In genomic region chr3:153818723-153819122, GRCm38 (mm10) we compare ENCODE assay signal across 34 mouse cellular contexts. TPM values are rescaled to one million over a fixed set of nuclear protein-coding genes. Genes with fewer than 3 reads are reported as not detected.
DNase-seq lines count a peak whose midpoint lies in the region; ATAC-seq and TF ChIP-seq lines count a peak whose summit lies in the region.
"Had no signal": no experiment of that assay in that cellular context is flagged by ENCODE, and none has a peak within 500 bp of the region (broad histone marks: within the 10 kb centered on the region; RNA-seq: fewer than 3 reads in every experiment).

No protein-coding gene starts in this region.

- H3K27me3 ChIP-seq in G1E (ENCODE audit: insufficient read depth, low read length): no peaks in the 10 kb centered on the region
- no peaks in the 10 kb centered on the region for H3K27me3 ChIP-seq in liver, embryonic 13.5 days
- H3K27me3 ChIP-seq in heart, adult 2 months (ENCODE audit: control insufficient read depth, insufficient read depth, low read length): no peaks in the 10 kb centered on the region
- no peaks in the 10 kb centered on the region for H3K27me3 ChIP-seq in kidney, embryonic 16.5 days (ENCODE audit: insufficient read depth, low read length)
- H3K27me3 ChIP-seq: embryonic facial prominence, embryonic 13.5 days; forebrain, embryonic 12.5 days; heart, embryonic 15.5 days; hindbrain, embryonic 13.5 days; limb, embryonic 12.5 days; neural tube, embryonic 15.5 days had no signal

- H3K4me1 ChIP-seq in G1E (ENCODE audit: insufficient read depth, low read depth, low read length): peaks cover 38% of the 10 kb centered on the region
- H3K4me1 ChIP-seq in liver, embryonic 13.5 days (replicated peaks): peaks cover 30% of the 10 kb centered on the region
- H3K4me1 ChIP-seq in heart, adult 2 months (ENCODE audit: control insufficient read depth, insufficient read depth, low read length): no peaks in the 10 kb centered on the region
- peaks cover under 1% of the 10 kb centered on the region; the same call in 1 of the 2 replicates for H3K4me1 ChIP-seq in kidney, embryonic 16.5 days (ENCODE audit: insufficient read depth, low read length)
- H3K4me1 ChIP-seq: heart, embryonic 15.5 days; limb, embryonic 12.5 days; neural tube, embryonic 15.5 days had no signal

- intact Hi-C loops in heart, postnatal 10 days (cut with DNase I): no loop called here
- intact Hi-C loops in heart, adult 2 months (cut with DNase I): no loop called here

- no peak for TF ChIP-seq EP300 in heart, adult 2 months (IDR thresholded peaks at IDR 0.05; ENCODE audit: insufficient read depth, low read depth, low read length)

- no peak overlapping the region for H3K9ac ChIP-seq in liver, embryonic 13.5 days
- H3K9ac ChIP-seq in heart, adult 2 months (ENCODE audit: low read depth, low read length): no peak overlapping the region
- H3K9ac ChIP-seq in kidney, embryonic 16.5 days (replicated peaks; ENCODE audit: low read length): no peak overlapping the region
- H3K9ac ChIP-seq: embryonic facial prominence, embryonic 13.5 days; forebrain, embryonic 12.5 days; heart, embryonic 15.5 days; hindbrain, embryonic 13.5 days; limb, embryonic 12.5 days; liver, embryonic 14.5 days; neural tube, embryonic 15.5 days had no signal

- H3K4me2 ChIP-seq in liver, embryonic 13.5 days: no peak overlapping the region
- H3K4me2 ChIP-seq in kidney, embryonic 16.5 days (replicated peaks; ENCODE audit: low read depth, low read length): no peak overlapping the region
- H3K4me2 ChIP-seq: embryonic facial prominence, embryonic 13.5 days; forebrain, embryonic 12.5 days; heart, embryonic 15.5 days; hindbrain, embryonic 13.5 days; limb, embryonic 12.5 days; neural tube, embryonic 15.5 days had no signal

- WGBS in liver, embryonic 13.5 days (ENCODE audit: insufficient replicate concordance): 57% methylated on average over 3 of the region's 3 CpGs
- 93% methylated on average over 3 of the region's 3 CpGs for WGBS in heart, adult 2 months
- 91% methylated on average over 3 of the region's 3 CpGs for WGBS in kidney, embryonic 16.5 days

- no peaks in the 10 kb centered on the region for H3K79me2 ChIP-seq in heart, adult 2 months (replicated peaks; ENCODE audit: control insufficient read depth, insufficient read depth, low read length)

- peak; percentile 34; the same call in 1 of the 2 replicates for ATAC-seq in G1E (ENCODE audit: extremely low read depth, insufficient number of reproducible peaks, low FRiP score, poor library complexity, severe bottlenecking)
- no peak for ATAC-seq in liver, embryonic 13.5 days (ENCODE audit: low read depth)
- ATAC-seq in kidney, embryonic 16.5 days (ENCODE audit: low FRiP score, low TSS enrichment): no peak
- ATAC-seq: CD4-positive, CD25-positive, alpha-beta regulatory T cell, adult 4 months; intestine, postnatal 0 days had no signal

- DNase-seq in heart, adult 11 months: peak; percentile 53
- DNase-seq in heart, postnatal 10 days: no peak
- peak; percentile 33 for DNase-seq in G1E (ENCODE audit: low spot score)
- DNase-seq in liver, embryonic 13.5 days: no peak
- DNase-seq in kidney, postnatal 25 days: no peak
- DNase-seq in heart, adult 2 months: no peak
- DNase-seq: adrenal gland, adult 8-10 months; cerebellum, adult 11 months; cerebellum, adult 9-10 months; cerebellum, postnatal 36 days; gastrocnemius, postnatal 10 days; heart, postnatal 36 days; kidney, adult 9 months; kidney, postnatal 14 days; lung, postnatal 36 days; right cerebral cortex, postnatal 14 days; thymus, postnatal 14 days had no signal

- no peaks in the 10 kb centered on the region for H3K9me3 ChIP-seq in G1E (replicated peaks)
- no peaks in the 10 kb centered on the region for H3K9me3 ChIP-seq in liver, embryonic 13.5 days (replicated peaks)
- no peaks in the 10 kb centered on the region for H3K9me3 ChIP-seq in kidney, embryonic 16.5 days (ENCODE audit: low read length)
- H3K9me3 ChIP-seq: embryonic facial prominence, embryonic 13.5 days; forebrain, embryonic 12.5 days; heart, embryonic 10.5 days; heart, embryonic 15.5 days; hindbrain, embryonic 13.5 days; limb, embryonic 12.5 days; neural tube, embryonic 15.5 days had no signal

- TF ChIP-seq POLR2A in heart, adult 2 months (IDR thresholded peaks at IDR 0.05; ENCODE audit: insufficient read depth, low read depth, low read length): no peak

- H3K36me3 ChIP-seq in G1E (replicated peaks): no peaks in the 10 kb centered on the region
- H3K36me3 ChIP-seq in liver, embryonic 13.5 days: no peaks in the 10 kb centered on the region
- no peaks in the 10 kb centered on the region for H3K36me3 ChIP-seq in heart, adult 2 months (ENCODE audit: control insufficient read depth, insufficient read depth, low read length)
- H3K36me3 ChIP-seq in kidney, embryonic 16.5 days (ENCODE audit: insufficient read depth, low read length): no peaks in the 10 kb centered on the region
- H3K36me3 ChIP-seq: embryonic facial prominence, embryonic 13.5 days; forebrain, embryonic 12.5 days; heart, embryonic 10.5 days; heart, embryonic 15.5 days; hindbrain, embryonic 13.5 days; limb, embryonic 12.5 days; neural tube, embryonic 15.5 days had no signal

- no peak overlapping the region for H3K4me3 ChIP-seq in G1E (ENCODE audit: low read depth, low read length)
- H3K4me3 ChIP-seq in liver, embryonic 13.5 days (replicated peaks): no peak overlapping the region
- no peak overlapping the region for H3K4me3 ChIP-seq in heart, adult 2 months
- H3K4me3 ChIP-seq in kidney, embryonic 16.5 days (ENCODE audit: low read length): no peak overlapping the region
- H3K4me3 ChIP-seq: embryonic facial prominence, embryonic 13.5 days; erythroblast, embryonic 14.5 days; forebrain, embryonic 12.5 days; heart, embryonic 10.5 days; heart, embryonic 15.5 days; hindbrain, embryonic 13.5 days; left cerebral cortex, adult 2 months; limb, embryonic 12.5 days; neural tube, embryonic 15.5 days had no signal

- TF ChIP-seq CTCF in G1E (IDR thresholded peaks at IDR 0.05; ENCODE audit: low read depth, low read length): no peak
- TF ChIP-seq CTCF in heart, adult 2 months (IDR thresholded peaks at IDR 0.05): no peak

- peak overlapping the region; percentile 25; the same call in 1 of the 2 replicates for H3K27ac ChIP-seq in liver, embryonic 13.5 days
- no peak overlapping the region for H3K27ac ChIP-seq in heart, adult 2 months
- H3K27ac ChIP-seq in kidney, embryonic 16.5 days (ENCODE audit: low read length): no peak overlapping the region
- H3K27ac ChIP-seq: embryonic facial prominence, embryonic 13.5 days; forebrain, embryonic 12.5 days; heart, embryonic 10.5 days; heart, embryonic 15.5 days; hindbrain, embryonic 13.5 days; left cerebral cortex, adult 2 months; limb, embryonic 12.5 days; liver, embryonic 14.5 days; neural tube, embryonic 15.5 days had no signal

RNA-seq across cellular contexts. Expression of gene Asb17, which starts 25.3 kb away (rescaled TPM):
- total RNA-seq in heart, postnatal 10 days (2021): not detected
- 3.1 and 5.5 TPM in 2 replicates for total RNA-seq in G1E (2014; fragmentation: Nextera tagmentation)
- total RNA-seq in G1E (2017): 2.8 and 3.1 TPM in 2 replicates
- polyA plus RNA-seq in G1E (2012): 0.08 TPM in 1 of 2 replicates, not detected in the other
- polyA plus RNA-seq in liver, embryonic 13.5 days (2015; fragmentation: Nextera tagmentation; extraction: Ambion mirVana): 6.4 TPM in 2 replicates
- total RNA-seq in heart, adult 2 months (2021): not detected
- polyA plus RNA-seq in heart, adult 2 months (2012; rRNA removed): not detected in 2 replicates
- polyA plus RNA-seq in kidney, embryonic 16.5 days (2015; fragmentation: Nextera tagmentation; extraction: Ambion mirVana): 0.06 TPM in 1 of 2 replicates, not detected in the other
- total RNA-seq: adrenal gland, adult 8-10 months; gastrocnemius, postnatal 10 days; heart, postnatal 36 days; layer of hippocampus, adult 18-20 months; layer of hippocampus, postnatal 14 days; left cerebral cortex, adult 2 months; left cerebral cortex, postnatal 25 days had no signal
- polyA plus RNA-seq: CD4-positive, CD25-positive, alpha-beta regulatory T cell, adult 4 months; erythroblast, embryonic 14.5 days; forebrain, embryonic 12.5 days; intestine, postnatal 0 days; midbrain, embryonic 14.5 days; neural tube, embryonic 15.5 days had no signal

Comparison
In these comparisons a context has a peak if more than half of its experiments do, and no peak if none do; other contexts are left out.
1. DNase-seq: peak in heart, adult 11 months (single experiment) and G1E (single experiment); none in heart, postnatal 10 days (0 of 2), liver, embryonic 13.5 days (single experiment), kidney, postnatal 25 days (0 of 2) and heart, adult 2 months (0 of 2).